Mouse (Mus musculus): Measurements from ENCODE around the gene Rad1. TPM values are rescaled to one million over a fixed set of nuclear protein-coding genes. Genes with fewer than 3 reads are reported as not detected.

Gene Rad1
- polyA plus RNA-seq, 1 experiment from 2014 or later = 11.9 TPM

GRCm38 (mm10) chr15:10499593-10499992, 13.8 kb downstream of the Rad1 start:
- Histone ChIP-seq H3K9me3 (ENCODE audit: low read length) (no peaks in the 10 kb centered on the region), H3K9ac (replicated peaks) (no peak overlapping the region), H3K27ac (ENCODE audit: low read depth) (no peak overlapping the region), H3K4me3 (ENCODE audit: low read depth, low read length) (no peak overlapping the region), H3K4me2 (ENCODE audit: low read depth, low read length) (no peak overlapping the region), H3K36me3 (replicated peaks; ENCODE audit: insufficient read depth, low read length) (no peaks in the 10 kb centered on the region), H3K4me1 (ENCODE audit: insufficient read depth) (no peaks in the 10 kb centered on the region), H3K27me3 (ENCODE audit: insufficient read depth, low read length) (no peaks in the 10 kb centered on the region)
- 70% methylated on average over 5 of the region's 5 CpGs for WGBS (ENCODE audit: insufficient replicate concordance)
- DNase-seq (no peak), ATAC-seq (no peak)
- TF ChIP-seq CTCF (IDR thresholded peaks at IDR 0.05; ENCODE audit: low read depth) = no peak
- no peak for TF ChIP-seq EP300 (IDR thresholded peaks at IDR 0.05; ENCODE audit: low read depth)

- ATAC-seq (no peak), DNase-seq (no peak)
- Histone ChIP-seq H3K4me2 (ENCODE audit: low read depth, low read length) (no peak overlapping the region), H3K4me1 (ENCODE audit: insufficient read depth) (no peaks in the 10 kb centered on the region), H3K36me3 (replicated peaks; ENCODE audit: insufficient read depth, low read length) (no peaks in the 10 kb centered on the region), H3K4me3 (ENCODE audit: low read depth, low read length) (no peak overlapping the region), H3K27ac (ENCODE audit: low read depth) (no peak overlapping the region), H3K9me3 (ENCODE audit: low read length) (no peaks in the 10 kb centered on the region), H3K27me3 (ENCODE audit: insufficient read depth, low read length) (no peaks in the 10 kb centered on the region), H3K9ac (replicated peaks) (no peak overlapping the region)
- TF ChIP-seq EP300 (IDR thresholded peaks at IDR 0.05; ENCODE audit: low read depth) (no peak), CTCF (IDR thresholded peaks at IDR 0.05; ENCODE audit: low read depth) (no peak)
- WGBS (ENCODE audit: insufficient replicate concordance) = 52% methylated on average over 5 of the region's 5 CpGs
These were observed 14.2 kb downstream of the Rad1 start for GRCm38 (mm10) chr15:10500035-10500434.

GRCm38 (mm10) chr15:10500838-10501719, 15.3 kb downstream of the Rad1 start:
- no peak overlapping the region for H3K4me3 ChIP-seq (ENCODE audit: low read depth, low read length)
- no peak for ATAC-seq
- no peak overlapping the region for H3K9ac ChIP-seq (replicated peaks)
- H3K27ac ChIP-seq (ENCODE audit: low read depth) = no peak overlapping the region
- WGBS (ENCODE audit: insufficient replicate concordance) = 52% methylated on average over 11 of the region's 11 CpGs
- peak; percentile 45 for DNase-seq
- H3K4me2 ChIP-seq (ENCODE audit: low read depth, low read length) = no peak overlapping the region
- no peaks in the 10 kb centered on the region for H3K9me3 ChIP-seq (ENCODE audit: low read length)
- no peaks in the 10 kb centered on the region for H3K4me1 ChIP-seq (ENCODE audit: insufficient read depth)
- no peak for TF ChIP-seq EP300 (IDR thresholded peaks at IDR 0.05; ENCODE audit: low read depth)
- peak; percentile 70 for TF ChIP-seq CTCF (IDR thresholded peaks at IDR 0.05; ENCODE audit: low read depth)
- no peaks in the 10 kb centered on the region for H3K36me3 ChIP-seq (replicated peaks; ENCODE audit: insufficient read depth, low read length)
- H3K27me3 ChIP-seq (ENCODE audit: insufficient read depth, low read length) = no peaks in the 10 kb centered on the region

GRCm38 (mm10) chr15:10506099-10506498, 20.3 kb downstream of the Rad1 start:
- Histone ChIP-seq H3K4me1 (ENCODE audit: insufficient read depth) (no peaks in the 10 kb centered on the region), H3K27me3 (ENCODE audit: insufficient read depth, low read length) (no peaks in the 10 kb centered on the region), H3K4me3 (ENCODE audit: low read depth, low read length) (no peak overlapping the region), H3K36me3 (replicated peaks; ENCODE audit: insufficient read depth, low read length) (no peaks in the 10 kb centered on the region), H3K9ac (replicated peaks) (no peak overlapping the region), H3K9me3 (ENCODE audit: low read length) (no peaks in the 10 kb centered on the region), H3K27ac (ENCODE audit: low read depth) (no peak overlapping the region), H3K4me2 (ENCODE audit: low read depth, low read length) (no peak overlapping the region)
- TF ChIP-seq CTCF (IDR thresholded peaks at IDR 0.05; ENCODE audit: low read depth) = no peak
- no peak for TF ChIP-seq EP300 (IDR thresholded peaks at IDR 0.05; ENCODE audit: low read depth)
- DNase-seq = no peak
- ATAC-seq = no peak
- WGBS (ENCODE audit: insufficient replicate concordance) = 65% methylated on average over 11 of the region's 11 CpGs

- Histone ChIP-seq H3K9ac (replicated peaks) (no peak overlapping the region), H3K27ac (ENCODE audit: low read depth) (no peak overlapping the region), H3K4me1 (ENCODE audit: insufficient read depth) (no peaks in the 10 kb centered on the region), H3K27me3 (ENCODE audit: insufficient read depth, low read length) (no peaks in the 10 kb centered on the region), H3K36me3 (replicated peaks; ENCODE audit: insufficient read depth, low read length) (no peaks in the 10 kb centered on the region), H3K4me3 (ENCODE audit: low read depth, low read length) (no peak overlapping the region), H3K4me2 (ENCODE audit: low read depth, low read length) (no peak overlapping the region), H3K9me3 (ENCODE audit: low read length) (no peaks in the 10 kb centered on the region)
- ATAC-seq (no peak), DNase-seq (no peak)
- TF ChIP-seq CTCF (IDR thresholded peaks at IDR 0.05; ENCODE audit: low read depth) (no peak), EP300 (IDR thresholded peaks at IDR 0.05; ENCODE audit: low read depth) (no peak)
- WGBS (ENCODE audit: insufficient replicate concordance) = 78% methylated on average over 7 of the region's 7 CpGs
These were observed 29.3 kb downstream of the Rad1 start for GRCm38 (mm10) chr15:10515166-10515565.

GRCm38 (mm10) chr15:10525896-10526295, 40.1 kb downstream of the Rad1 start:
- no peak for DNase-seq
- H3K27me3 ChIP-seq (ENCODE audit: insufficient read depth, low read length) = no peaks in the 10 kb centered on the region
- H3K36me3 ChIP-seq (replicated peaks; ENCODE audit: insufficient read depth, low read length) = no peaks in the 10 kb centered on the region
- no peaks in the 10 kb centered on the region for H3K9me3 ChIP-seq (ENCODE audit: low read length)
- no peak overlapping the region for H3K9ac ChIP-seq (replicated peaks)
- 61% methylated on average over 1 of the region's 1 CpGs for WGBS (ENCODE audit: insufficient replicate concordance)
- TF ChIP-seq EP300 (IDR thresholded peaks at IDR 0.05; ENCODE audit: low read depth) (no peak), CTCF (IDR thresholded peaks at IDR 0.05; ENCODE audit: low read depth) (no peak)
- H3K4me3 ChIP-seq (ENCODE audit: low read depth, low read length) = no peak overlapping the region
- H3K4me1 ChIP-seq (ENCODE audit: insufficient read depth) = no peaks in the 10 kb centered on the region
- ATAC-seq = no peak
- H3K27ac ChIP-seq (ENCODE audit: low read depth) = no peak overlapping the region
- no peak overlapping the region for H3K4me2 ChIP-seq (ENCODE audit: low read depth, low read length)
